ENCODE assay signal across 9 mouse cellular contexts in genomic region chr1:155576432-155576831, GRCm38 (mm10). TPM values are rescaled to one million over a fixed set of nuclear protein-coding genes. Genes with fewer than 3 reads are reported as not detected.
A peak's percentile ranks its signal among the peaks of the same experiment; 100 is the strongest.
DNase-seq lines count a peak whose midpoint lies in the region; ATAC-seq and TF ChIP-seq lines count a peak whose summit lies in the region.
"Had no signal": no experiment of that assay in that cellular context is flagged by ENCODE, and none has a peak within 500 bp of the region (broad histone marks: within the 10 kb centered on the region; RNA-seq: fewer than 3 reads in every experiment).

No protein-coding gene starts in this region.

- DNase-seq in liver = peak; percentile 24
- DNase-seq in NIH3T3 (ENCODE audit: low read depth) = peak; percentile 92
- peak; percentile 89 for DNase-seq in hindbrain, postnatal 0 days (ENCODE audit: low spot score)
- DNase-seq in lung, postnatal 0 days (ENCODE audit: low spot score) = peak; percentile 71
- no peak for DNase-seq in gastrocnemius, adult 8-10 months (ENCODE audit: low spot score in 2 of 2)

- no peak for TF ChIP-seq POLR2A in cortical plate, adult 2 months (IDR thresholded peaks at IDR 0.05; ENCODE audit: extremely low read depth, insufficient read depth, low read length)
- TF ChIP-seq POLR2A in small intestine, adult 2 months (IDR thresholded peaks at IDR 0.05; ENCODE audit: low read depth, low read length) = no peak

- peak; percentile 35; the same call in 1 of the 2 replicates for TF ChIP-seq CTCF in cortical plate, adult 2 months (IDR thresholded peaks at IDR 0.05; ENCODE audit: extremely low read depth, insufficient read depth, low read length)
- peak; percentile 83 for TF ChIP-seq CTCF in hindbrain, postnatal 0 days (IDR thresholded peaks at IDR 0.05; ENCODE audit: low read depth)
- TF ChIP-seq CTCF in lung, postnatal 0 days (IDR thresholded peaks at IDR 0.05) = peak; percentile 83
- peak; percentile 48; the same call in 1 of the 2 replicates for TF ChIP-seq CTCF in small intestine, adult 2 months (IDR thresholded peaks at IDR 0.05; ENCODE audit: extremely low read depth, insufficient read length, insufficient replicate concordance, low read depth, low read length)

- no peak overlapping the region for H3K27ac ChIP-seq in liver, embryonic 12.5 days
- H3K27ac ChIP-seq in cortical plate, adult 2 months (ENCODE audit: insufficient read depth, low read length) = no peak overlapping the region
- no peak overlapping the region for H3K27ac ChIP-seq in hindbrain, postnatal 0 days
- H3K27ac ChIP-seq in lung, postnatal 0 days (ENCODE audit: low read length) = no peak overlapping the region
- no peak overlapping the region for H3K27ac ChIP-seq in small intestine, adult 2 months (ENCODE audit: insufficient read depth, low read depth, low read length)
- H3K27ac ChIP-seq: macrophage had no signal

- H3K4me3 ChIP-seq in liver, embryonic 12.5 days = no peak overlapping the region
- H3K4me3 ChIP-seq in cortical plate, adult 2 months (ENCODE audit: insufficient read depth, low read length) = no peak overlapping the region
- H3K4me3 ChIP-seq in hindbrain, postnatal 0 days (ENCODE audit: low read length) = no peak overlapping the region
- no peak overlapping the region for H3K4me3 ChIP-seq in lung, postnatal 0 days (ENCODE audit: low read depth, low read length)
- H3K4me3 ChIP-seq in small intestine, adult 2 months (ENCODE audit: low read depth, low read length) = no peak overlapping the region

- no peaks in the 10 kb centered on the region for H3K4me1 ChIP-seq in liver, embryonic 12.5 days
- peaks cover 5% of the 10 kb centered on the region; the same call in 1 of the 2 replicates for H3K4me1 ChIP-seq in cortical plate, adult 2 months (ENCODE audit: control insufficient read depth, insufficient read depth, low read length)
- H3K4me1 ChIP-seq in hindbrain, postnatal 0 days (ENCODE audit: insufficient read depth, low read length) = no peaks in the 10 kb centered on the region
- no peaks in the 10 kb centered on the region for H3K4me1 ChIP-seq in lung, postnatal 0 days (ENCODE audit: insufficient read depth, low read depth, low read length)
- H3K4me1 ChIP-seq in small intestine, adult 2 months (ENCODE audit: control insufficient read depth, insufficient read depth, insufficient read length, low read length) = no peaks in the 10 kb centered on the region

- no peak overlapping the region for H3K4me2 ChIP-seq in liver, embryonic 12.5 days
- H3K4me2 ChIP-seq in hindbrain, postnatal 0 days (ENCODE audit: low read depth, low read length) = no peak overlapping the region
- H3K4me2 ChIP-seq in lung, postnatal 0 days (replicated peaks; ENCODE audit: low read depth, low read length) = no peak overlapping the region

- H3K9ac ChIP-seq in liver, embryonic 12.5 days = no peak overlapping the region
- H3K9ac ChIP-seq in hindbrain, postnatal 0 days (replicated peaks; ENCODE audit: low read length) = no peak overlapping the region
- H3K9ac ChIP-seq in lung, postnatal 0 days (replicated peaks; ENCODE audit: low read depth) = no peak overlapping the region

- peaks cover 19% of the 10 kb centered on the region for H3K36me3 ChIP-seq in liver, embryonic 12.5 days
- no peaks in the 10 kb centered on the region for H3K36me3 ChIP-seq in hindbrain, postnatal 0 days (ENCODE audit: insufficient read depth, low read length)
- H3K36me3 ChIP-seq in lung, postnatal 0 days (ENCODE audit: insufficient read depth, low read length) = no peaks in the 10 kb centered on the region
- no peaks in the 10 kb centered on the region; the same call in 1 of the 2 replicates for H3K36me3 ChIP-seq in small intestine, adult 2 months (ENCODE audit: control insufficient read depth, insufficient read depth, low read length)

- WGBS in liver, embryonic 12.5 days (ENCODE audit: insufficient replicate concordance) = 27% methylated on average over 2 of the region's 2 CpGs
- 23% methylated on average over 2 of the region's 2 CpGs for WGBS in hindbrain, postnatal 0 days
- 17% methylated on average over 2 of the region's 2 CpGs for WGBS in lung, postnatal 0 days
- WGBS in small intestine, adult 2 months = 12% methylated on average over 2 of the region's 2 CpGs

- no peak for TF ChIP-seq EP300 in lung, postnatal 0 days (IDR thresholded peaks at IDR 0.05)

- H3K27me3 ChIP-seq in liver, embryonic 12.5 days (replicated peaks) = no peaks in the 10 kb centered on the region
- no peaks in the 10 kb centered on the region for H3K27me3 ChIP-seq in hindbrain, postnatal 0 days (ENCODE audit: insufficient read depth, low read length)
- H3K27me3 ChIP-seq in lung, postnatal 0 days (replicated peaks; ENCODE audit: insufficient read depth, low read length) = no peaks in the 10 kb centered on the region
- H3K27me3 ChIP-seq in small intestine, adult 2 months (ENCODE audit: control insufficient read depth, insufficient read depth, low read length) = no peaks in the 10 kb centered on the region

- no peaks in the 10 kb centered on the region for H3K9me3 ChIP-seq in liver, embryonic 12.5 days (replicated peaks)
- H3K9me3 ChIP-seq in hindbrain, postnatal 0 days (ENCODE audit: low read length) = no peaks in the 10 kb centered on the region
- no peaks in the 10 kb centered on the region for H3K9me3 ChIP-seq in lung, postnatal 0 days (ENCODE audit: low read length)

- ATAC-seq in liver, embryonic 12.5 days = no peak
- peak; percentile 74; the same call in 1 of the 2 replicates for ATAC-seq in hindbrain, postnatal 0 days
- ATAC-seq in lung, postnatal 0 days = no peak; the same call in 1 of the 2 replicates

RNA-seq across cellular contexts. Expression of gene Acbd6, which starts 18.5 kb away (rescaled TPM):
- polyA plus RNA-seq in liver, embryonic 12.5 days (2016; fragmentation: Nextera tagmentation; extraction: Ambion mirVana) = 87.7 and 88.9 TPM in 2 replicates
- 82.2 and 84.2 TPM in 2 replicates for polyA plus RNA-seq in cortical plate, adult 2 months (2012; rRNA removed)
- 119 and 142 TPM in 2 replicates for total RNA-seq in hindbrain, postnatal 0 days (2014; rRNA removed)
- polyA plus RNA-seq in hindbrain, postnatal 0 days (2015; fragmentation: Nextera tagmentation; extraction: Ambion mirVana) = 117 and 118 TPM in 2 replicates
- 57.6 and 59.4 TPM in 2 replicates for polyA plus RNA-seq in lung, postnatal 0 days (2015; fragmentation: Nextera tagmentation; extraction: Ambion mirVana)
- 56.0 and 95.9 TPM in 2 replicates for polyA plus RNA-seq in small intestine, adult 2 months (2012; rRNA removed)
- total RNA-seq in gastrocnemius, adult 8-10 months (2022) = 10 to 100 TPM; 51.5 to 66.7 (median 60.1) TPM

Comparison
In these comparisons a context has a peak if more than half of its experiments do, and no peak if none do; other contexts are left out.
1. DNase-seq: peak in liver (single experiment), NIH3T3 (single experiment), hindbrain, postnatal 0 days (single experiment) and lung, postnatal 0 days (single experiment); none in gastrocnemius, adult 8-10 months (0 of 2).
2. Peak in every context shown above with its lines, with median percentiles within 50 percentile points of each other: CTCF ChIP-seq.